Mouse (Mus musculus): ENCODE data around the gene Prex1. TPM values are rescaled to one million over a fixed set of nuclear protein-coding genes. Genes with fewer than 3 reads are reported as not detected.

The Prex1 gene
- polyA plus RNA-seq, 1 experiment from 2014 or later = 27.4 TPM

DNA sequence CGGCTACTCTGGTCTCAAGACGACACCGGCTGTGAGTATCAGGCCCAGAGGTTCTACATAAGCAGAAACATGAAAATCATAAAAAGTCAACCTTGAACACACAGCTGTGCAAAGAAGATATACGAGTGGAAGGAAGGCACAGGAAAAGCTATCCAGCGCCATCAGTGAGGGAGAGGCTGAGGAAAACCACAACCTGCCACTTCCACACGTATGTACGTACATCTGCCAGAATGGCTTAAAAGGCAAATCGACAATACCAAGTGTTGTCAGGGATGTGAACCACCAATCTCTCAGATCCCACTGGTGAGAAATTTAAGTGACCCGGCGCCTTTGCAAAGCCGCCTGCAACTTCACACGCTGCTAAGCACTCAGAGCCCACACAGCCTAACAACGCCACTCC, 47.5 kb downstream of the Prex1 start:
- WGBS = 87% methylated on average over 13 of the region's 13 CpGs
- H3K4me1 ChIP-seq (replicated peaks) = peaks cover 85% of the 10 kb centered on the region

DNA sequence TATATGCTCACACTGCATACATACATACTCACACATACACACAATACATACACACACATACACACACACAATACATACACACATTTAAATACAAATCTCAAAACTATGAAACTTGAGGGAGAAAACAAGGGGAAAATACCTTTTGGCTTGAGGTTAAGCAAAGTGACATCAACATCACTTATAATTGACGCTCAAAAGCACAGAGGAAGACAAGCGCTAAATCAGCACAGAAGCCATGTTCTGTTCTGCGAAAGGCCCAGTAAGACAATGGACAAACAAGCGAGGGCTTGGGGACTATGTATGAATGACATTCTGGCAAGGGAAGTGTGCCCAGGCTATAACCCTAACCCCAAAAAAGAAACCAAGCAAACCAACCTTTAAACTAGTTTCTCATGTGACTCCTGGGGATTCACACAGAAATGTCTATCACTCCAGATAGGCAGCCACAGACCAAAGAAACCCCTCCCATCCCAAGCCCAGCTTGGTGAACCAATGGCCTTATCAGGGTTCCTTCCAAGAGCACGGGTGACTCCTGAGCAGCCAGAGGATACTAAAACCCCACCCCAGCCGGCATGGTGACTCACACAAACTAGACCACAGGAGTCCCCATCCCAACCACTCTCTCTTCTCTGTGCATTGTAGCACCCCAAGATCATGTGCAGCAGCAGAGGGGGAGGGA, 48.2 kb downstream of the Prex1 start:
- Histone ChIP-seq H3K27me3 (no peaks in the 10 kb centered on the region), H3K36me3 (no peaks in the 10 kb centered on the region), H3K4me1 (replicated peaks) (peaks cover 81% of the 10 kb centered on the region), H3K9ac (no peak overlapping the region), H3K4me3 (no peak overlapping the region), H3K4me2 (no peak overlapping the region), H3K9me3 (no peaks in the 10 kb centered on the region), H3K27ac (replicated peaks) (no peak overlapping the region)
- WGBS = 73% methylated on average over 6 of the region's 6 CpGs
- no peak for ATAC-seq (ENCODE audit: low FRiP score, low read depth)

More for the DNA sequence above, 47.5 kb downstream of the Prex1 start:
- ATAC-seq (ENCODE audit: low FRiP score, low read depth) = no peak
- Histone ChIP-seq H3K4me2 (no peak overlapping the region), H3K27me3 (no peaks in the 10 kb centered on the region), H3K9ac (no peak overlapping the region), H3K27ac (replicated peaks) (no peak overlapping the region), H3K36me3 (no peaks in the 10 kb centered on the region), H3K9me3 (no peaks in the 10 kb centered on the region), H3K4me3 (no peak overlapping the region)

DNA sequence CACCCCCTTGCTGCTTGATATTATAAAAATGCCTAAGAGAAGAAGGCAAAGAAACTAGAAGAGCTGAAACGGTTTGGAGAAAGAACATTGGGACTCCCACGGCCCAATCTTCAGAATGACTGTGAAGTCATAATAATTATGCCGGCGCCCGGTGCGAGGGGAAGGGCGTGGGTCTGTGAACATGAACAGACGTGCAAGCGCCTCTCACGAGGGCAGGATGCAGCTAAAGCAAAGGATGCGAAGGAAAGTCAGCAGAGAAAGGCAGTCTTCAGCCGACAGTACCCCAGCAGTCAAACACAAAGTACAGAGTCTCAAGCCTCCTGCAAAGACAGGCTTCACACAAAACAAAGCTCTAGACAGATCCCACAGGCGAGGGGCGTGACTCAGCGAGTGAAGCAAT, 49.1 kb downstream of the Prex1 start:
- Histone ChIP-seq H3K4me1 (replicated peaks) (peaks cover 73% of the 10 kb centered on the region), H3K36me3 (no peaks in the 10 kb centered on the region), H3K9me3 (no peaks in the 10 kb centered on the region), H3K27me3 (no peaks in the 10 kb centered on the region), H3K9ac (no peak overlapping the region), H3K4me3 (no peak overlapping the region), H3K4me2 (no peak overlapping the region), H3K27ac (replicated peaks) (no peak overlapping the region)
- no peak for ATAC-seq (ENCODE audit: low FRiP score, low read depth)
- WGBS = 69% methylated on average over 15 of the region's 15 CpGs

DNA sequence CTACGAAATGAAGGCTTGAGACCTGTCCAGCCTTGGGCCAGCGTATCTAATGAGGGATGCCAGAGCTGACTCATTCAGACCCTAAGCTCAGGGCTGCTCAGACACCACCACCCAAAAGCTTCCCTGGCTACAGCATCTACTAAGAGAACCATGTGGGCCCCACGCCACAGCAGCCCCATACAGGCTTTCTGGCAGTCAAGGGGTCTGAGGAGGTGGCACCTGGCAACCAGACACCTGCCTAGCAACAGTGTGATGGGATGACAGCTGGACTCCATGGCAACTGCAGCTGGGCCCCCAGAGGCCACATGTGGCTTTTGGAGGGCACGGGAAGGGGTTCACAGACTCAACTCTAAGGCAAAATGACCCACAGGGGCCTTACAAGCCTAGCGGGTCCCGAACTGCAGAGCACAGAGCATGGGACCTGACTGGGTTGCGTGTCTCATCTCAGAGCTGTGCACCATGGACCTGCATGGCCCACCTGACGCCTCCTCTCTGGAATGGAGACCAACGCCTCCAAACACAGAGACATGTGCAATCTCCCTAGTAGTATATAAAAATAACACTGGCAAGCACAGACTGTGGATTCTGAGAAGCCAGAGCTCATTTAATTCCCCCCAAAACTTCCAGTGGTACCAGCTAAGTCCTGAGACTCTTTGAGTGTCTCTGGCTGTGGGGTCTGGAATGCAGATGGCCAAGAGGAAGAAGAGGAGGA, 50.2 kb downstream of the Prex1 start:
- 50% methylated on average over 9 of the region's 9 CpGs for WGBS
- Histone ChIP-seq H3K4me1 (replicated peaks) (peaks cover 65% of the 10 kb centered on the region), H3K27ac (replicated peaks) (peak overlapping the region; percentile 71), H3K36me3 (no peaks in the 10 kb centered on the region), H3K27me3 (no peaks in the 10 kb centered on the region), H3K9ac (no peak overlapping the region), H3K4me3 (no peak overlapping the region), H3K9me3 (no peaks in the 10 kb centered on the region), H3K4me2 (no peak overlapping the region)
- ATAC-seq (ENCODE audit: low FRiP score, low read depth) = peak; percentile 43

DNA sequence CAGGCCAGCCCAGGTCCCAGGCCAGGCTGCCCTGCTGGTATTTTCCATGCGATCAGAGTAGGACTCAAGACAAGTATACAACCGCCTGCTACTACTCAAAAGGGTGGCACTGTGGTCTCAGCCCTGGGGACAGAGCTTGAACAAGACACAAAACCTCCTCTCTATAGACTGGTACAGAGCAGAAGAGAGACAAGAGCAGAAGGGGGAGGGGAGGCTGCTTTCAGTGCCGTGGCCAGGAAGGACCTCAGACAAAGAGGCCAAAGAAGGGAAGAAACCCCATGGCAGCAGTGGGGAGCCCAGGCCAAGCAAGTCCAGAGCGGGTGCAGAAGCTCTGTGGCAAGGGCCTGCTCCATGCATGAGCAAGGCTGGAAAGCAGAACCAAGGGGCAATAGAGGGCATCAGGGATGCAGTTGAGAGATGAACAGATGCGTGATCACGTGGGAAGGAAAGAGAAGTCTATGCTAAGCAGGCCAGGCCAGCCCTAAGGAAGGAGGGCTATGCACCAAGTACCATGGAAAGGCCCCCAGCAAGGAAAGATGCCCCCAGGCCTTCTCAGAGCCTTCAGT, 51.0 kb downstream of the Prex1 start:
- no peak overlapping the region for H3K9ac ChIP-seq

DNA sequence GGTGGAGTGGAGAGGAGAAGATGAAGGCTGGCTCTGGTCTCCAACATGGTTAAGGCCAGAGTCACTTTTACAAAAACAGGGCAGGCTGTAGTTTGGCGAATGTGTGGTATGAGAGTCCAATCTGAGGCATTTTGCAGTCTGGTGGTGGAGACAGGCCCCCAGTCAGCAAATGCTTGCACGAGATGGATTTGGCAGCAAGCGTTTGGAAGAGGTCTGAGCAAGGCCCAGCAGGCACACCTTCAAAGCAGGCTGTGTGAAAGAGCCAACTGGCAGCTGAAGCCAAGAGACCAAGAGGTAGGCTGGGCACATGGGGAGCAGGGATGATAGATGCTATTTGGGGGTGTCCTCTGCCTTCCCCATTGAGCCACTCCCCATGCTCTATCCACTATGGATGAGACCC, 51.7 kb downstream of the Prex1 start:
- Histone ChIP-seq H3K4me1 (replicated peaks) (peaks cover 59% of the 10 kb centered on the region), H3K27me3 (no peaks in the 10 kb centered on the region), H3K9me3 (no peaks in the 10 kb centered on the region), H3K4me2 (no peak overlapping the region), H3K27ac (replicated peaks) (peak overlapping the region; percentile 71), H3K4me3 (no peak overlapping the region), H3K36me3 (no peaks in the 10 kb centered on the region), H3K9ac (no peak overlapping the region)
- WGBS = 37% methylated on average over 3 of the region's 3 CpGs
- no peak for ATAC-seq (ENCODE audit: low FRiP score, low read depth)

More for the DNA sequence above, 51.0 kb downstream of the Prex1 start:
- H3K4me2 ChIP-seq = no peak overlapping the region
- WGBS = 46% methylated on average over 6 of the region's 6 CpGs
- no peaks in the 10 kb centered on the region for H3K36me3 ChIP-seq
- ATAC-seq (ENCODE audit: low FRiP score, low read depth) = peak; percentile 36; the same call in 1 of the 2 replicates
- H3K27me3 ChIP-seq = no peaks in the 10 kb centered on the region
- no peaks in the 10 kb centered on the region for H3K9me3 ChIP-seq
- H3K27ac ChIP-seq (replicated peaks) = peak overlapping the region; percentile 71
- H3K4me1 ChIP-seq (replicated peaks) = peaks cover 60% of the 10 kb centered on the region
- no peak overlapping the region for H3K4me3 ChIP-seq

DNA sequence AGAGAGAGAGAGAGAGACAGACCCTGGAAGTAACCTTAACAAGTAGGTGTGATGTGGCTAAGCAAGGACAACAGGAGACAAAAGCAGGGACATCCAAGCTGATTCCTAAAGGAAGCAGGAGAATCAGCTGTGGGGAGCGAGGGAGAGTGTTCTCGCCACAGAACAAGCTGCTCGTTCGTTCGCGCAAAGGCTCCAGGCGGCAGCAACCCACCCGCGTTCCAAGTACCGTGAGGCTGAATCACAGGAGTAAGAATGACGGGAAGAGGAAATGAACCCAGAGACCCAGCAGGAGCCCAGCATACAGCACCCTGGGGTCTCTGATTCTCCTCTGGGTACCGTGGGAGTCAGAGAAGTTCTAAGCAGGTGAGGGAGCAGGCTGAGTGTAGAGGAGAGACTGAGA, 52.1 kb downstream of the Prex1 start:
- Histone ChIP-seq H3K27ac (replicated peaks) (peak overlapping the region; percentile 71), H3K36me3 (no peaks in the 10 kb centered on the region), H3K4me3 (no peak overlapping the region), H3K27me3 (no peaks in the 10 kb centered on the region), H3K4me2 (no peak overlapping the region), H3K9ac (no peak overlapping the region), H3K4me1 (replicated peaks) (peaks cover 60% of the 10 kb centered on the region), H3K9me3 (no peaks in the 10 kb centered on the region)
- ATAC-seq (ENCODE audit: low FRiP score, low read depth) = no peak
- 48% methylated on average over 12 of the region's 12 CpGs for WGBS

DNA sequence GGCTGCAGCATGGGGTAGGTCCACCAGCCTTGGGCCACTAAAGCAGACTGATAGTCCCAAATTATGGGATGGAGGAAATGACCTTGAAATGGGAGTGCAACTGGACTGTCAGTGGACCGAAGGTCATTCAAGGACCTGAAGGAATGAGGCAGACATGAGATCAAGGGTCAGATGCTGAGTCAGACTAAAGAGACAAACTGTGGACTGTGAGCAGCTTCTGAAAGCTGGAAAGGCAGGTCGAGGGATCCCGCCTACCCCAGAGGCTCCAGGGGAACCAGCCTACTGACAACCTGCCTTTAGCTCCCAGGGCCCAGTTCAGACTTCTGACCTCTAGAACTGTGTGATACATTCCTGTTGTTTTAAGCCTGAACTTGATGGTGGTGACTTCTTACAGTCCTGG, 55.3 kb downstream of the Prex1 start:
- Histone ChIP-seq H3K9ac (no peak overlapping the region), H3K27ac (replicated peaks) (peak overlapping the region; percentile 54; the same call in 1 of the 2 replicates), H3K4me2 (no peak overlapping the region), H3K36me3 (no peaks in the 10 kb centered on the region), H3K9me3 (no peaks in the 10 kb centered on the region), H3K4me3 (no peak overlapping the region), H3K4me1 (replicated peaks) (peaks cover 62% of the 10 kb centered on the region), H3K27me3 (no peaks in the 10 kb centered on the region)
- no peak for ATAC-seq (ENCODE audit: low FRiP score, low read depth)
- 62% methylated on average over 3 of the region's 3 CpGs for WGBS

DNA sequence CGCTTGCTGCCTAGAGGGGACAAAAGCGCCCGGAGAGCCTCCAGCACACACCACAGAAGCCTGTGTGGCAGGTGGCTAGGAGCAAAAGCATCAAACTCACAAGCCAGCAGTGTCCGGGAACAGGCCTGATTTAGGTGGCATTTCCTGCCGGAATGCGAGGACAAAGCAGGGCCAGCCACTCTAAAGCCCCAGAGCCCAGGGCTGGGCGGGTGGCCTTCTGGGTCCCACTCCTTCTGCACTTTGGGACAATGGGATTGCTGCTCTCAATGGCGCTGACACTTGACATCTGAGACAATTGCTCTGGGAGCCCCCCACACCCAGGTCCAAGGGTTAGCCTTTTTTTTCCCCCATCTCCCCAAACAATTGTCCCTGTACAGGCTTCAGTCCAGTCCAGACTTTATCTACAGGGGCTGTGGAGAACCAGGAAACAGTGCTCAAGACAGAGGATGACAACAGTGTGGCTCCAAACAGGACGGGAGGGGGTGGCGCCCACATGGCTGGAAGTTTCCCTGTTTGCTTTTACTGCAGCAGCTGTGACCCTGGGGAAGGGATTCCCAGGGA, 56.1 kb downstream of the Prex1 start:
- Histone ChIP-seq H3K27me3 (no peaks in the 10 kb centered on the region), H3K9me3 (no peaks in the 10 kb centered on the region), H3K27ac (replicated peaks) (peak overlapping the region; percentile 54), H3K36me3 (no peaks in the 10 kb centered on the region), H3K9ac (no peak overlapping the region), H3K4me2 (no peak overlapping the region), H3K4me3 (no peak overlapping the region), H3K4me1 (replicated peaks) (peaks cover 55% of the 10 kb centered on the region)
- no peak for ATAC-seq (ENCODE audit: low FRiP score, low read depth)
- WGBS = 29% methylated on average over 10 of the region's 10 CpGs

DNA sequence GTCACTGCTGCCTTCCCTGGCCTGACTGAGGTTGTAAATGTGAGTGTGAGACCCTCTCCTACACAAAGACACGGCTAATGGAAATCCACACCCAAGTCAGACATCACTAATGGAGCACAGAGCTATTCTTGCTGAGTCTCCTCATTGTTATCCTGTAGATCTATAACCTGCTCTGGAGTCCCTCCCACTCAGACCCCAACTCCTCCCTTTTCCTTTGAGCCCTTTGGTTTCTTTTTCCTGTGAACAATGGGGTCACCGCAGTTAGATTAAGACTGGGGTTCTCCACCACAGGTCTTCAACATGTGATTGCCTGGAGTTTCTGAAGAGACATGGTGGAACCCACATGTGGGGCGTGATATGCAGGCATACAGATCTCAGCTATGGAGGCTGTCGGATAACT, 57.0 kb downstream of the Prex1 start:
- H3K9ac ChIP-seq = no peak overlapping the region

DNA sequence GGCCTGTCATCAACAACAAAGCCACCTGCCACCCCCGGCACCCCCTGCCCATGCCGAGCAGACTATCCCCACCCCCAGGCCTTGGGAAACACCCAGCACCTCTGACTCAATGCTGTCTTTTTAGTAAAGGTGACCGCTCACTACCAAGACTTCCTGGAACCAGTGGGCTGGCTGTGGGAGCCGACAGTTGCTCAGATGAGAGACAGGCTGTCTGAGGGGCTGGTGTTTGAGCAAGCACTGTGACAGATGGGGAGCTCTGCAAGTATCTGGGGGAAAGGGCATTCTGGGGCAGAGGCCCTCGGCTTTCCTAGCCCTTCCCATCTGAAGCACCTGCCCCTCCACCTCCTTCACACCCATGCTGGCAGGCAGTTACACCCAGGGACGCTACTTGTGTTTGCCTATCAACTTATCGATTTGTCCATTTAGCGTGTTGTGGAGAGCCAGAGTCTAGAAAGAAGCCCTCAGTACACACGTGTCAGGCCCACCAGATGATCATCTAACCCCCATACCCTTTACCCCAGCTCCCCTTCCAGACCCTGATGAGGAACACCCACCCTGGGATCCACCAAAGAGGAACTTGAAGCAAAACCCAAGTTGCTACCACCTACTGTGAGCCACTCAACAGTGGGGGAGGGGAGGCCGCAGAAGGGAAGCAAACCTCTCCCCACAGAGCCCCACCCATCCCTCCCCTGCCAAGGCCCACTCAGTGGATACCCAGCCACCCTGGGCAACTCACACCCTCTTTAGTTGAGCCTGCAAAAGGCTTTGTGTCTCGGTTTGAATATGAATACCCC, 57.7 kb downstream of the Prex1 start:
- Histone ChIP-seq H3K4me2 (peak overlapping the region; percentile 35), H3K27me3 (no peaks in the 10 kb centered on the region), H3K36me3 (no peaks in the 10 kb centered on the region), H3K4me3 (no peak overlapping the region), H3K4me1 (replicated peaks) (peaks cover 53% of the 10 kb centered on the region), H3K9me3 (no peaks in the 10 kb centered on the region), H3K27ac (replicated peaks) (peak overlapping the region; percentile 54), H3K9ac (no peak overlapping the region)
- WGBS = 46% methylated on average over 11 of the region's 11 CpGs
- ATAC-seq (ENCODE audit: low FRiP score, low read depth) = no peak

More for the DNA sequence above, 57.0 kb downstream of the Prex1 start:
- H3K4me3 ChIP-seq = no peak overlapping the region
- H3K9me3 ChIP-seq = no peaks in the 10 kb centered on the region
- WGBS = 42% methylated on average over 4 of the region's 4 CpGs
- ATAC-seq (ENCODE audit: low FRiP score, low read depth) = no peak
- H3K27me3 ChIP-seq = no peaks in the 10 kb centered on the region
- peaks cover 49% of the 10 kb centered on the region for H3K4me1 ChIP-seq (replicated peaks)
- peak overlapping the region; percentile 35 for H3K4me2 ChIP-seq
- no peaks in the 10 kb centered on the region for H3K36me3 ChIP-seq
- peak overlapping the region; percentile 54; the same call in 1 of the 2 replicates for H3K27ac ChIP-seq (replicated peaks)

Data from hindbrain, embryonic 15.5 days (tissue).